Mouse (Mus musculus): ENCODE data around the gene Gm498. TPM values are rescaled to one million over a fixed set of nuclear protein-coding genes. Genes with fewer than 3 reads are reported as not detected.

Gm498 gene
- total RNA-seq, 2 experiments from 2014 or later = not detected

GRCm38 (mm10) chr7:143891146-143891545 is 24.5 kb downstream of the Gm498 start:
- peak in 1 of 2 experiments; percentile 11 for DNase-seq (ENCODE audit: low spot score in 2 of 2)

GRCm38 (mm10) chr7:143892361-143892760 is 25.7 kb downstream of the Gm498 start:
- DNase-seq (ENCODE audit: low spot score in 2 of 2) = no peak

GRCm38 (mm10) chr7:143900667-143901066 is 34.0 kb downstream of the Gm498 start:
- DNase-seq (ENCODE audit: low spot score in 2 of 2) = peak in 1 of 2 experiments; percentile 47

GRCm38 (mm10) chr7:143905176-143905575 is 38.5 kb downstream of the Gm498 start:
- no peak for DNase-seq (ENCODE audit: low spot score in 2 of 2)

GRCm38 (mm10) chr7:143905606-143906005 is 39.0 kb downstream of the Gm498 start:
- DNase-seq (ENCODE audit: low spot score in 2 of 2) = peak; percentile 35 to 58

GRCm38 (mm10) chr7:143913611-143914010 is 47.0 kb downstream of the Gm498 start:
- DNase-seq (ENCODE audit: low spot score in 2 of 2) = no peak

- no peak for DNase-seq (ENCODE audit: low spot score in 2 of 2)
Measured at GRCm38 (mm10) chr7:143919031-143919679, 52.5 kb downstream of the Gm498 start.

GRCm38 (mm10) chr7:143929899-143930298 is 63.3 kb downstream of the Gm498 start:
- no peak for DNase-seq (ENCODE audit: low spot score in 2 of 2)

GRCm38 (mm10) chr7:143938647-143939046 is 72.0 kb downstream of the Gm498 start:
- peak; percentile 10 to 47 for DNase-seq (ENCODE audit: low spot score in 2 of 2)

GRCm38 (mm10) chr7:143939476-143939875 is 72.8 kb downstream of the Gm498 start:
- no peak for DNase-seq (ENCODE audit: low spot score in 2 of 2)

GRCm38 (mm10) chr7:143942941-143943691 is 76.5 kb downstream of the Gm498 start:
- DNase-seq (ENCODE audit: low spot score in 2 of 2) = peak in 1 of 2 experiments; percentile 8

GRCm38 (mm10) chr7:143944421-143944980 is 77.9 kb downstream of the Gm498 start:
- peak; percentile 31 to 53 for DNase-seq (ENCODE audit: low spot score in 2 of 2)

Small RNA genes within 50 kb of the gene (microRNA-seq; reads per million reads assigned to microRNA genes)
- gene Mir6404 = 0 reads per million in 2 experiments

Other genes starting within 250 kb of the Gm498 start
- gene Tnfrsf26, start 238.1 kb upstream of the Gm498 start, total RNA-seq (2021) = under 1 TPM in 1 of 2 experiments, not detected in 1; 0.13 TPM
- gene Tnfrsf22, start 217.2 kb upstream of the Gm498 start, total RNA-seq (2021) = 1 to 10 TPM; 1.4 to 2.4 TPM
- under 1 TPM; 0.71 to 0.92 TPM for gene Tnfrsf23, start 181.0 kb upstream of the Gm498 start, total RNA-seq (2021)
- gene Osbpl5, start 109.9 kb upstream of the Gm498 start, total RNA-seq (2021) = 10 to 100 TPM; 19.3 to 22.1 TPM
- gene Mrgprg, start 99.8 kb upstream of the Gm498 start, total RNA-seq (2021) = not detected
- 1 to 10 TPM; 5.4 to 6.9 TPM for gene Mrgpre, start 82.3 kb upstream of the Gm498 start, total RNA-seq (2021)
- gene Nadsyn1, start 44.0 kb upstream of the Gm498 start, total RNA-seq (2021) = 1 to 10 TPM; 6.4 to 6.8 TPM
- 10 to 100 TPM; 34.3 to 36.9 TPM for gene Dhcr7, start 43.7 kb upstream of the Gm498 start, total RNA-seq (2021)
- gene Shank2, start 135.1 kb downstream of the Gm498 start, total RNA-seq (2021) = 100 to 1,000 TPM; 119 to 122 TPM